Mouse (Mus musculus) intestine, embryonic 14.5 days (tissue): ENCODE data around the gene Bbc3. TPM values are rescaled to one million over a fixed set of nuclear protein-coding genes. Genes with fewer than 3 reads are reported as not detected.

Experiments
- ATAC-seq: fragments of 200-750 bp; cut with Nextera tagmentation; replicated peaks from 2 replicates; pipeline ENCODE4 v1.8.0; 2017; ENCODE audit warnings: low read depth, moderate number of reproducible peaks, moderate TSS enrichment, moderate library complexity; ENCODE audit not compliant: low FRiP score, low TSS enrichment
- DNase-seq: peaks from one replicate; pipeline ENCODE4 v3.0.0-alpha.2; 2018; ENCODE audit warnings: low spot score
- H3K27ac ChIP-seq: fragments of 300-500 bp; sonication (generic); 2 replicates; pipeline ENCODE4 v1.5.1; 2014; ENCODE audit warnings: low read depth, mild to moderate bottlenecking, control low read depth
- H3K27me3 ChIP-seq: fragments of 300-500 bp; sonication (generic); replicated peaks from 2 replicates; pipeline ENCODE4 v1.6.1; 2014; ENCODE audit warnings: low read length, control low read depth; ENCODE audit not compliant: control insufficient read depth, insufficient read depth
- H3K36me3 ChIP-seq: fragments of 300-500 bp; sonication (generic); 2 replicates; pipeline ENCODE4 v1.6.1; 2014; ENCODE audit warnings: low read length, control low read depth; ENCODE audit not compliant: control insufficient read depth, insufficient read depth
- H3K4me1 ChIP-seq: fragments of 300-500 bp; sonication (generic); replicated peaks from 2 replicates; pipeline ENCODE4 v1.6.1; 2014; ENCODE audit warnings: low read length, control low read depth, mixed read lengths; ENCODE audit not compliant: control insufficient read depth, insufficient read depth
- H3K4me2 ChIP-seq: fragments of 300-500 bp; sonication (generic); 2 replicates; pipeline ENCODE4 v1.6.1; 2014; ENCODE audit warnings: low read length
- H3K4me3 ChIP-seq: fragments of 300-500 bp; sonication (generic); 2 replicates; pipeline ENCODE4 v1.5.1; 2014; ENCODE audit warnings: low read depth, low read length, control low read depth, mixed read lengths
- H3K9ac ChIP-seq: fragments of 300-500 bp; sonication (generic); 2 replicates; pipeline ENCODE4 v1.6.1; 2014; ENCODE audit warnings: mild to moderate bottlenecking, low read length
- H3K9me3 ChIP-seq: fragments of 300-500 bp; sonication (generic); 2 replicates; pipeline ENCODE4 v1.6.1; 2016; ENCODE audit warnings: low read length, control low read depth; ENCODE audit not compliant: control insufficient read depth
- WGBS: fragments of 180-500 bp; shearing (Covaris S2); extraction: QIAGEN DNeasy Blood & Tissue Kit; methylation state at CpG from one replicate; pipeline ENCODE4 v1.1.7; 2014; 5-methylcytosine and 5-hydroxymethylcytosine counted together
- polyA plus RNA-seq: library from polyadenylated mRNA; unstranded; fragments of >200 nt; fragmentation: Nextera tagmentation; extraction: Ambion mirVana; gene quantifications from 2 replicates; pipeline ENCODE4 v1.2.1, GENCODE M21; 2014

Bbc3 gene
- polyA plus RNA-seq, 1 experiment from 2014 or later = 4.9 TPM

DNA sequence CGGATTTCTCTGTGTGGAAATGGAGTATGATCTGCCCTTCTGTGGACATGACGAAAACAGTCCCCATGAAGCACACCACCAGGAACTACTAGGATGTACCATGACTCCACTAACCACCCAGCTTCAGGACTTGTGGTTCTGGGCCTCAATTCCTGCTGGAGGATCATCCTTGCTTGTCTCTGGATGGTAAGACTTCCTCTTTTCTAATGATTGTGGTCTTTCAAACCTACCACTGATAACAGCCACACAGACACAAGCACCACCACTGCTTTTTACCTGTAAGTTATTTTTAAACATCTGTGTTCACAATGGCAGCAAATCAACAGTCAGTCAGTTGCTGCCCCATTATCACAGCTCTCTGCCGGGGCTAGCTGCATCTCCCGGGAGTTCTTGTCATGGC lies 37.1 kb downstream of the Bbc3 start:
- Histone ChIP-seq H3K9me3 (no peaks in the 10 kb centered on the region), H3K27me3 (no peaks in the 10 kb centered on the region), H3K27ac (no peak overlapping the region), H3K36me3 (peaks cover 80% of the 10 kb centered on the region), H3K4me2 (no peak overlapping the region), H3K4me1 (no peaks in the 10 kb centered on the region), H3K4me3 (no peak overlapping the region), H3K9ac (no peak overlapping the region)
- ATAC-seq (no peak), DNase-seq (no peak)
- 86% methylated on average over 4 of the region's 4 CpGs for WGBS

DNA sequence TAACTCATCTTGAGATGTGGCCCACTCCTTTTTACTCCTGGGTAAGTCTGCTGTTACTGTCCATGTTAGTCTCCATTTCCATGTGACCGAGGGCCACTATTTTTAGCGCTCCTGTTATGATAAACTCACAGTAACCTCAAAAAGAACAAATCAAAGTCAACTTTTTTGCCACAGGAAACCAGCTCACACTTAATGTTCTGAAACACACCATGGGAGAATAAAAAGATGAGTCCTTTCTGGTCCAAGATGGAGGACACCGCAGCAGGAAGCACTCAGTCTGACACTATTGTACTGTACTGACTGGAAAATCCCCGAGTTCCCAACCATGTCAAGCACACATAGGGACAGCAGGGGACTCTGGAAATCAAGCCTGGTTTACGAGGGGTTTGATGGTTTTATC lies 41.8 kb downstream of the Bbc3 start:
- DNase-seq = no peak
- 77% methylated on average over 5 of the region's 5 CpGs for WGBS
- H3K36me3 ChIP-seq = peaks cover 74% of the 10 kb centered on the region

DNA sequence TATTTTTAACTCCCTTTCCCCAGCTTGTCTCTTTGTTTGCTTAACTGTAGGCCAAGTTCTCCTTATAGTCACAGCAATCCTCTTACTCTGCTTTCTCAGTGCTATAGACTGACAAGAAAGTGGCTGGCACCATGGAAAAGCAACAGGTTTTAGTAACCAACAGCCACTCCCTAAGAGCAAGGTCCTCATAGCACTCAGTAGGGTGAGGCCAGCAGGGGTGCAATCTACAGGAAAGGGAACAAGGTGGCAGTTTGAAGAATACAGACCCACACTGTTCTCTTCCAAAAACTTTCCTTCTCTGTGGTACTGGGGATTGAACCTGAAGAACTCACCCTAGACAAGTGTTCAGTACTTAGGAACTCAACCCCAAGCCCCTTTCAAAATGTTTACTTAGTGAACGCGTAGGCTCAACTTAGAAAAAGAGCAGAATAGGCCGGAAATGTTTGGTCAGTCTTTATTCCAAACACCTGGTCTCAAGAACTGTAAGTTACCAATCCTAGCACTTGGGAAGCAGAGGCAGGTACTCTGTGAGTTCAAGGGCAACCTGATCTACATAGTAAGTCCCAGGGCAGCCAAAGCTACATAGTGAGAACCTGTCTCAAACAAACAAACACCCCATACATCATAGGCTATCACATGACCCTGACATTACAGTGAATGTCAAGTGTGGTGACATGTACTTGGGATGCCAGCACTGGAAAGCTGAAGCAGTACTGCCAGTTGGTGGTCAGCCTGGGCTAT lies 47.8 kb downstream of the Bbc3 start:
- Histone ChIP-seq H3K9ac (no peak overlapping the region), H3K27me3 (no peaks in the 10 kb centered on the region), H3K9me3 (no peaks in the 10 kb centered on the region), H3K4me3 (no peak overlapping the region), H3K4me1 (no peaks in the 10 kb centered on the region), H3K4me2 (no peak overlapping the region), H3K36me3 (peaks cover 76% of the 10 kb centered on the region), H3K27ac (no peak overlapping the region)
- DNase-seq (no peak), ATAC-seq (peak; percentile 62; the same call in 1 of the 2 replicates)
- WGBS = 77% methylated on average over 3 of the region's 3 CpGs

More for the DNA sequence above, 41.8 kb downstream of the Bbc3 start:
- ATAC-seq = no peak
- Histone ChIP-seq H3K4me2 (no peak overlapping the region), H3K27ac (no peak overlapping the region), H3K4me1 (no peaks in the 10 kb centered on the region), H3K4me3 (no peak overlapping the region), H3K9me3 (no peaks in the 10 kb centered on the region), H3K27me3 (no peaks in the 10 kb centered on the region), H3K9ac (no peak overlapping the region)

DNA sequence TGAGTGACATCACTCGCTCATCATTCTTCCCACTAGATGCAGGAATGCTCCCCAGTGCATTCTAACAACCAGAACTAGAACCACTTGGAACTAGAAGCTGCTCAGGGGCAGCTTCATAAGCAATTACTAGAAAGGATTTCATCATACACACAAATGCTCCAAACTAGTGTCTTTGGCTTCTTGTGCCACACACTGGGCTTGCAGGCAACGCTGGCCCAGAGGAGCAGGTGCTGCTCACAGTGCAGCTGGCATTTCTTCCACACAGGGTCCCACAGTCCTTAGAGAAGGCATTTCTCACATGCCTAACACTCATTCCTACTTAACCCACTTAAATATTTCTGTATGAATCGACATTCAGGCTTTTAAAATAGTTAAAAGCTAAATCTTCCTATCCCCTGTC lies 49.4 kb downstream of the Bbc3 start:
- H3K9me3 ChIP-seq = no peaks in the 10 kb centered on the region
- 95% methylated on average over 3 of the region's 3 CpGs for whole genome bisulfite sequencing
- H3K4me3 ChIP-seq = no peak overlapping the region
- H3K4me1 ChIP-seq = no peaks in the 10 kb centered on the region
- ATAC-seq (no peak), DNase-seq (no peak)
- no peak overlapping the region for H3K9ac ChIP-seq
- no peaks in the 10 kb centered on the region for H3K27me3 ChIP-seq
- H3K27ac ChIP-seq = no peak overlapping the region
- peaks cover 76% of the 10 kb centered on the region for H3K36me3 ChIP-seq
- no peak overlapping the region for H3K4me2 ChIP-seq

DNA sequence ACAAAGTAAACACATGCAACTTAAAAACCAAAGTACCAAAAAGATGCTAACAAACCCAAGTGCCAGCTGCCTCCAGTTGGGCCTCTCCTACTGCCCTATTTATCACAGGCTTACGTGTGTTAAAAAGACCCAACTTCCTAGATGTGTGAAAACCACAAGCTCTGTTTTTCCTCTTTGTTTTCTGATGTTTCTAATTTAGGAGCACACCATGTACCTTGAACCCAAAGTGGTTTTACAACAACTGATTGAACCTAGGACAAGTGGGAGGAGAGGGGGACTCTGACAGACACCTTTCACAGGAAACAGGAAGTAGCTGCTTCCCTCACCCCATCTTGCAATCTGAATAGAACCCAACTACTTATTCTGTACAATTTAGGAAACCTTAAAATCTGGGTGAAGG lies 56.1 kb downstream of the Bbc3 start:
- Histone ChIP-seq H3K4me1 (peaks cover 5% of the 10 kb centered on the region; the same call in 1 of the 2 replicates), H3K36me3 (peaks cover 87% of the 10 kb centered on the region), H3K27me3 (no peaks in the 10 kb centered on the region), H3K27ac (peak overlapping the region; percentile 62; the same call in 1 of the 2 replicates), H3K9ac (no peak overlapping the region), H3K4me2 (no peak overlapping the region), H3K4me3 (no peak overlapping the region), H3K9me3 (no peaks in the 10 kb centered on the region)
- ATAC-seq (no peak), DNase-seq (no peak)
- WGBS = 64% methylated on average over 1 of the region's 1 CpGs

DNA sequence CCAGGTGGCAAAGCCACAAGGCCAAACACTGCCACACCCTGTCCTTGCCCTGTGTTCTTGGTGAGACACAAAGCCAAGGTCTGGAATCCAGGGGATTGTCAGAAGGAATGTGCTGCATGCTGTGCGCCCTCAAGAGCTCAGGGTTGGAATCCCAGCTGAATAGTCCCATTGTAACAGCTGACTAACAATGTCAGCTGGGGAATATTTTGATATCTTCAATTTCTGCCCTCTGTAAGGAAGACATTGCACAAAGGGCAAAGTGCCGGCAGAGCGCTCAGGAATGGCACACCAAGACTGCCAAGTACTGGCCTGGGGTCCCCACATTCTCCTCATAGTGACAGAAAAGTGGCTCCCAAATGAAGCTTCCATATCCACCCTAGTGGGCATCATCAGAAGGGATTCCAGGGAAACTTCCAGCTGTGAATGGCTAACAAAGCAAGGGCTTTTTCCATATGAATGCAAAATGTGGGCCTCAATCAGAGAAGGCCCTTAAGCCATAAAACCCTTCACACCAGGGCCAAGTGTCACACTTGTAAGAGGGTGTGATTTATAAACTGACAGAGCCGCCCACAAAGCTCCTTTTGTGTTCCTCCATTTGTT lies 56.8 kb downstream of the Bbc3 start:
- H3K36me3 ChIP-seq = peaks cover 93% of the 10 kb centered on the region
- no peaks in the 10 kb centered on the region for H3K27me3 ChIP-seq
- no peak for DNase-seq
- peaks cover 5% of the 10 kb centered on the region; the same call in 1 of the 2 replicates for H3K4me1 ChIP-seq
- H3K9ac ChIP-seq = no peak overlapping the region
- H3K27ac ChIP-seq = peak overlapping the region; percentile 62
- no peaks in the 10 kb centered on the region for H3K9me3 ChIP-seq
- WGBS = 55% methylated on average over 4 of the region's 4 CpGs
- H3K4me2 ChIP-seq = no peak overlapping the region
- ATAC-seq = no peak; the same call in 1 of the 2 replicates
- no peak overlapping the region for H3K4me3 ChIP-seq

DNA sequence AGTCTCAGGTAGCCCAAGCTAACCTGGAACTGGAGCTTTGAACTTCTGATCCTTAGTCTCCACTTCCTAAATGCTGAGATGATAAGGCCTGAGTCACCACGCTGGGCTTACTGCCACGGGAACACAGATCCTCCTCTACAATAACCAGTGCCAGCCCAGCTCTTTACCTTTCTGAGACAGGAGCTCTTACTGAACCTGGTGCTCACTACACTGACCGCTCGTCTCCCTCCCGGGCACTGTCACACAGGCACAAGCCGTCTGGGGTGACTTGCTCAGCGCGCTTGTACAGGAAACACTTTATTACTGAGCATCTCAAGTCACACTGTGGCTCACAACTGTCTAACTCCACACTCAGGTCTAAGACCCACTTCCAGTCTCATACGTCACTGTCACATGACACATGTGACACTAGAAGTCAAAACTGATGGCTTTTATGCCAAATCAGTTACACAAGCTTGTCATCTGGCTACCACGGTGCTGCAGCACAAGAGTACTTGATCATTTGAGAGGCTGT lies 58.0 kb downstream of the Bbc3 start:
- Histone ChIP-seq H3K4me1 (peaks cover 5% of the 10 kb centered on the region; the same call in 1 of the 2 replicates), H3K9ac (no peak overlapping the region), H3K27ac (peak overlapping the region; percentile 40; the same call in 1 of the 2 replicates), H3K36me3 (peaks cover 96% of the 10 kb centered on the region), H3K27me3 (no peaks in the 10 kb centered on the region), H3K4me3 (no peak overlapping the region), H3K4me2 (no peak overlapping the region), H3K9me3 (no peaks in the 10 kb centered on the region)
- DNase-seq = no peak
- whole genome bisulfite sequencing = 65% methylated on average over 10 of the region's 10 CpGs
- no peak for ATAC-seq

DNA sequence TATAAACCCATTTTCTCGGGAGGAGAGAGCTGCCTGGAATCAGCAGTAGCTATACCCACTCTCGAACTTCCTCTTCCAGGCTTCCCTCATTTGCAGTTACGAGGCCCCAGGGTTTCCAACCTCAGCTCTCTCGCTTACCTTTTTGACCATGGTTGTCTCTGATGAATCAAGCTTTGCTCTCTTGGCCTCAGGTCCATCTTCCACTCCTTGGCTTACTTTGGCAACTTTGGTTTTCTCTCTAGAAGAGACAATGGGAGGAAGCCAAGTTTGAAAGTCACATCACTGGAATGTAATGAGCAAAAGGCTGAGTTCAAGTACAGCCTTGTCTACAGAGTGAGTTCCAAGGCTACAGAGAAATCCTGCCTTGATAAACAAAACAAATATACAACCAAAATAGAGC lies 58.5 kb downstream of the Bbc3 start:
- DNase-seq (no peak), ATAC-seq (no peak)
- Histone ChIP-seq H3K36me3 (peaks cover 93% of the 10 kb centered on the region), H3K4me2 (no peak overlapping the region), H3K9me3 (no peaks in the 10 kb centered on the region), H3K4me1 (peaks cover 5% of the 10 kb centered on the region; the same call in 1 of the 2 replicates), H3K4me3 (no peak overlapping the region), H3K27ac (no peak overlapping the region), H3K9ac (no peak overlapping the region), H3K27me3 (no peaks in the 10 kb centered on the region)
- WGBS = 74% methylated on average over 4 of the region's 4 CpGs
